Mouse (Mus musculus) lung, embryonic 14.5 days (tissue): ENCODE measurements at regions not wholly inside any gene's neighbourhood (a gene's known extent, or its start where the extent isn't known, plus 50 kb on each side); places are given as distances from the start of the nearest gene placed in this dataset.

ENCODE experiments used
- ATAC-seq: fragments of 200-750 bp; cut with Nextera tagmentation; 2 replicates; pipeline ENCODE4 v1.8.0; 2017; ENCODE audit warnings: mild to moderate bottlenecking, moderate TSS enrichment, moderate library complexity; ENCODE audit not compliant: insufficient read depth
- DNase-seq: peaks from one replicate; pipeline ENCODE4 v3.0.0-alpha.2; 2015
- H3K27ac ChIP-seq: fragments of 300-500 bp; sonication (generic); 2 replicates; pipeline ENCODE4 v1.5.1; 2014; ENCODE audit warnings: low read depth, mild to moderate bottlenecking, moderate library complexity
- H3K27me3 ChIP-seq: fragments of 300-500 bp; sonication (generic); 2 replicates; pipeline ENCODE4 v1.6.1; 2014; ENCODE audit warnings: low read length, control low read depth; ENCODE audit not compliant: insufficient read depth
- H3K36me3 ChIP-seq: fragments of 300-500 bp; sonication (generic); 2 replicates; pipeline ENCODE4 v1.6.1; 2014; ENCODE audit warnings: control low read depth; ENCODE audit not compliant: insufficient read depth
- H3K4me1 ChIP-seq: fragments of 300-500 bp; sonication (generic); 2 replicates; pipeline ENCODE4 v1.6.1; 2014; ENCODE audit warnings: antibody characterized with exemption, control low read depth; ENCODE audit not compliant: insufficient read depth
- H3K4me2 ChIP-seq: fragments of 300-500 bp; sonication (generic); 2 replicates; pipeline ENCODE4 v1.6.1; 2014; ENCODE audit warnings: mild to moderate bottlenecking
- H3K4me3 ChIP-seq: fragments of 300-500 bp; sonication (generic); 2 replicates; pipeline ENCODE4 v1.5.1; 2014; ENCODE audit warnings: low read depth, low read length
- H3K9ac ChIP-seq: fragments of 300-500 bp; sonication (generic); 2 replicates; pipeline ENCODE4 v1.6.1; 2014
- H3K9me3 ChIP-seq: fragments of 300-500 bp; sonication (generic); 2 replicates; pipeline ENCODE4 v1.6.1; 2016; ENCODE audit warnings: low read depth, low read length, control low read depth
- CTCF ChIP-seq: IDR thresholded peaks from 2 replicates; pipeline ENCODE4 v1.5.1; 2016; ENCODE audit warnings: antibody characterized with exemption, low read depth
- WGBS: fragments of 180-500 bp; shearing (Covaris S2); extraction: QIAGEN DNeasy Blood & Tissue Kit; methylation state at CpG from one replicate; pipeline ENCODE4 v1.1.7; 2014; 5-methylcytosine and 5-hydroxymethylcytosine counted together

GRCm38 (mm10) chr8:42442786-42443185 is 698.5 kb downstream of the Triml1 start:
- Histone ChIP-seq H3K27me3 (no peaks in the 10 kb centered on the region), H3K4me1 (no peaks in the 10 kb centered on the region), H3K4me2 (no peak overlapping the region), H3K4me3 (no peak overlapping the region), H3K9ac (no peak overlapping the region), H3K36me3 (no peaks in the 10 kb centered on the region), H3K9me3 (no peaks in the 10 kb centered on the region), H3K27ac (no peak overlapping the region)
- DNase-seq (peak; percentile 15), ATAC-seq (no peak)
- TF ChIP-seq CTCF, result no peak

- ATAC-seq, result no peak
Observed at GRCm38 (mm10) chr8:42402632-42403031, 738.7 kb downstream of the Triml1 start.

GRCm38 (mm10) chr8:42396886-42397285 is 744.4 kb downstream of the Triml1 start:
- no peak for DNase-seq
- Histone ChIP-seq H3K4me3 (no peak overlapping the region), H3K9ac (no peak overlapping the region), H3K9me3 (no peaks in the 10 kb centered on the region), H3K4me2 (no peak overlapping the region), H3K27ac (no peak overlapping the region), H3K4me1 (no peaks in the 10 kb centered on the region), H3K27me3 (no peaks in the 10 kb centered on the region), H3K36me3 (no peaks in the 10 kb centered on the region)
- TF ChIP-seq CTCF, result no peak
- WGBS, result 75% methylated on average over 3 of the region's 3 CpGs
- ATAC-seq, result no peak

More at GRCm38 (mm10) chr8:42402632-42403031, 738.7 kb downstream of the Triml1 start:
- Histone ChIP-seq H3K4me1 (no peaks in the 10 kb centered on the region), H3K27me3 (no peaks in the 10 kb centered on the region), H3K36me3 (no peaks in the 10 kb centered on the region), H3K4me3 (no peak overlapping the region), H3K4me2 (no peak overlapping the region), H3K9me3 (no peaks in the 10 kb centered on the region), H3K27ac (no peak overlapping the region), H3K9ac (no peak overlapping the region)
- no peak for DNase-seq
- TF ChIP-seq CTCF, result no peak
- WGBS, result 36% methylated on average over 2 of the region's 2 CpGs

- DNase-seq (no peak), ATAC-seq (no peak)
- Histone ChIP-seq H3K4me1 (no peaks in the 10 kb centered on the region), H3K27me3 (no peaks in the 10 kb centered on the region), H3K9ac (no peak overlapping the region), H3K9me3 (no peaks in the 10 kb centered on the region), H3K4me2 (no peak overlapping the region), H3K36me3 (no peaks in the 10 kb centered on the region), H3K27ac (no peak overlapping the region), H3K4me3 (no peak overlapping the region)
- no peak for TF ChIP-seq CTCF
- 77% methylated on average over 3 of the region's 3 CpGs for WGBS
Observed at GRCm38 (mm10) chr8:42388816-42389215, 752.5 kb downstream of the Triml1 start.

- H3K4me1 ChIP-seq, result no peaks in the 10 kb centered on the region
- no peak overlapping the region for H3K27ac ChIP-seq
- H3K27me3 ChIP-seq, result no peaks in the 10 kb centered on the region
- no peak overlapping the region for H3K4me3 ChIP-seq
- TF ChIP-seq CTCF, result no peak
- ATAC-seq, result no peak
- no peak overlapping the region for H3K4me2 ChIP-seq
- no peaks in the 10 kb centered on the region for H3K36me3 ChIP-seq
- no peaks in the 10 kb centered on the region for H3K9me3 ChIP-seq
- H3K9ac ChIP-seq, result no peak overlapping the region
- no peak for DNase-seq
- 40% methylated on average over 3 of the region's 3 CpGs for WGBS
Observed at GRCm38 (mm10) chr8:42348073-42348603, 793.1 kb downstream of the Triml1 start.

- no peak overlapping the region for H3K9ac ChIP-seq
- H3K4me2 ChIP-seq, result no peak overlapping the region
- no peaks in the 10 kb centered on the region for H3K4me1 ChIP-seq
- no peak for DNase-seq
- no peaks in the 10 kb centered on the region for H3K9me3 ChIP-seq
- H3K36me3 ChIP-seq, result no peaks in the 10 kb centered on the region
- no peak for ATAC-seq
- no peak overlapping the region for H3K27ac ChIP-seq
- no peak for TF ChIP-seq CTCF
- WGBS, result 86% methylated on average over 9 of the region's 9 CpGs
- H3K4me3 ChIP-seq, result no peak overlapping the region
- H3K27me3 ChIP-seq, result no peaks in the 10 kb centered on the region
Observed at GRCm38 (mm10) chr8:42334708-42335107, 806.6 kb downstream of the Triml1 start.

GRCm38 (mm10) chr8:42324663-42325062 is 816.6 kb downstream of the Triml1 start:
- Histone ChIP-seq H3K9me3 (no peaks in the 10 kb centered on the region), H3K4me2 (no peak overlapping the region), H3K36me3 (no peaks in the 10 kb centered on the region), H3K4me1 (no peaks in the 10 kb centered on the region), H3K27ac (no peak overlapping the region), H3K4me3 (no peak overlapping the region), H3K9ac (no peak overlapping the region), H3K27me3 (no peaks in the 10 kb centered on the region)
- WGBS, result 63% methylated on average over 4 of the region's 4 CpGs
- DNase-seq (no peak), ATAC-seq (no peak)
- no peak for TF ChIP-seq CTCF

GRCm38 (mm10) chr8:42322862-42323261 is 818.4 kb downstream of the Triml1 start:
- no peaks in the 10 kb centered on the region for H3K36me3 ChIP-seq
- H3K4me1 ChIP-seq, result no peaks in the 10 kb centered on the region
- ATAC-seq (no peak), DNase-seq (no peak)
- no peak for TF ChIP-seq CTCF
- H3K9me3 ChIP-seq, result no peaks in the 10 kb centered on the region
- H3K4me2 ChIP-seq, result no peak overlapping the region
- H3K27me3 ChIP-seq, result no peaks in the 10 kb centered on the region
- no peak overlapping the region for H3K27ac ChIP-seq
- H3K4me3 ChIP-seq, result no peak overlapping the region
- H3K9ac ChIP-seq, result no peak overlapping the region
